Mouse (Mus musculus) spleen, embryonic (tissue): Measurements from ENCODE around the gene Itga4.

ENCODE experiments used
- CTCF ChIA-PET: fragments of 350-600 bp; sonication (Branson Sonifier 250); formaldehyde crosslinking; loops from one replicate; lab custom pipeline; 2022; lab: Charles Lee

The Itga4 gene

GRCm38 (mm10) chr2:79255192-79256000, at the start of gene Itga4:
Itga4 (plus strand) TSS chr2:79255426.
- CTCF ChIA-PET: interaction anchor here (0.6 to 1.3 kb wide), 3 partner anchors 10 to 295 kb away, joined by 3 read pairs; no protein-coding TSS in a partner anchor

GRCm38 (mm10) chr2:79206191-79206755, 49.0 kb upstream of the Itga4 start:
- CTCF ChIA-PET: no interaction called here

- CTCF ChIA-PET: no interaction called here
Measured at GRCm38 (mm10) chr2:79214982-79215381, 40.2 kb upstream of the Itga4 start.

DNA sequence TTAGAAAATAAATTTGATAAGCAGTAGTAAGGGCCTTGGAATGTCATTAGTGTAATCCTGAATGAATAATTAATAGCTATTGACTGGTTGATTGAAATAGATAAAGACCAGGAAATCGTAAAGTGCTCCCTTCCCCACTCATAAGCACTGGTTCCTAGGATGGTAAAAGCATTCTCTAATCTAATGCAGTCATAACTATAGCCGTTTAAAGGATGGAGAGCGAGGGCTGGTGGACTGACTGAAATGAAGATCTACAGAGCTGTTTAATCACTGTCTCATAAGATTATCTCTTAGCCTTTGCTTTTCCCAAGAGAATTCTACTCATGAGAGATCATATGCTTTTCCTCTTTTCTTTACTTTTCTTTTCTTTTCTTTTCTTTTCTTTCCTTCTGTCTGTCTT, 39.7 kb upstream of the Itga4 start:
- CTCF ChIA-PET: no interaction called here

DNA sequence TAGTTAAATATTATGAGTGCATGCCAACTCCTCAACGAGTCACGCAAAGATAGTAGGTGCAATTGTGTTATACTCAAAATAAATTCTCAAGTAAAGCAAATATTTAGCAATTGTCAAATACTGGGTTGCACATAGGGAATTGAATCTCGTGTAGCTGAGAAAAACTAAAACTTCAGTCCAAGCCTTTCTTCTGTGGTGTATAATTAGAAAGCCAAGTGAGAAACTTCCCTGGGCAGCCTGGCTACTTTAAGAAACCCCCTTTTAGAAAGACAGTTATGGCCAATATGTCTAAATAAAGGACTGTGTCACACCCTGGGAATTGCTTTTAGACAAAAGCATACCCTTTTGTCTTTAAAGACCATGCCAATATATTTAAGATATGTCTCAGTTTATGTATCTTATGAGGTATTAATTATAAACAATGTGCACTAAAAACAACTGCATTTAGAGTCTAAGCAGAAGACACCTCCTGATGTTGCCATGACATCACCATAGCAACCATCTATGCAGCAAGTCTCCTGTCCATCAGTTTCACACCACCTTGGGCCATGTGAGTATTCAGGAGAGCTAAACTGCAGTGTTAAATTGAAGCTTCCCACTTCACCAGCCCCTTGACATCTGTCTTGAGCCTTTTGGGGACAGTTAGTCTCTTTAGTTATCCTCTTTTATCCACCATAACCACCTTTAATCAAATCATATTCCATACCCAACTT, 30.4 kb upstream of the Itga4 start:
- CTCF ChIA-PET: no interaction called here

DNA sequence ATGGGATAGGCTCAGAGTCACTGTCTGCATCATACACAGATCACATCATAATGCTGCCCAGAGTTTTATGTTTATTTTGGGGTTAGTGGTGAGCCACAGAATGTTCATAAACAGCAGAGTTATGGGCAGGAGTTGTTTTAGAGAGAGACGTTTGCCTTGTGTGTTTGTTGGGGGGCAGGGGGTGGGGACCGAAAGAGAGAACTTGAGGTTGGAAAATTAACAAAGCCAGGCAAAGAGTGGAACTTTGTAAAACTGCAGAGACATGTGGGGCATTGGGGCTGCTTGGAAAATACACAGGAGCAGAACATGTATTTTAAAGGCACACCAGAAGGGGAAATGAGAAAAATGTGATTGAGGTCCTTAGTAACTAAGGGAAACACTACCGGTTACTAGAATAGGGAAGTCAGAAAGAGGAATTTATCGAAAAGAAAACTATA, 27.4 kb upstream of the Itga4 start:
- CTCF ChIA-PET: no interaction called here

DNA sequence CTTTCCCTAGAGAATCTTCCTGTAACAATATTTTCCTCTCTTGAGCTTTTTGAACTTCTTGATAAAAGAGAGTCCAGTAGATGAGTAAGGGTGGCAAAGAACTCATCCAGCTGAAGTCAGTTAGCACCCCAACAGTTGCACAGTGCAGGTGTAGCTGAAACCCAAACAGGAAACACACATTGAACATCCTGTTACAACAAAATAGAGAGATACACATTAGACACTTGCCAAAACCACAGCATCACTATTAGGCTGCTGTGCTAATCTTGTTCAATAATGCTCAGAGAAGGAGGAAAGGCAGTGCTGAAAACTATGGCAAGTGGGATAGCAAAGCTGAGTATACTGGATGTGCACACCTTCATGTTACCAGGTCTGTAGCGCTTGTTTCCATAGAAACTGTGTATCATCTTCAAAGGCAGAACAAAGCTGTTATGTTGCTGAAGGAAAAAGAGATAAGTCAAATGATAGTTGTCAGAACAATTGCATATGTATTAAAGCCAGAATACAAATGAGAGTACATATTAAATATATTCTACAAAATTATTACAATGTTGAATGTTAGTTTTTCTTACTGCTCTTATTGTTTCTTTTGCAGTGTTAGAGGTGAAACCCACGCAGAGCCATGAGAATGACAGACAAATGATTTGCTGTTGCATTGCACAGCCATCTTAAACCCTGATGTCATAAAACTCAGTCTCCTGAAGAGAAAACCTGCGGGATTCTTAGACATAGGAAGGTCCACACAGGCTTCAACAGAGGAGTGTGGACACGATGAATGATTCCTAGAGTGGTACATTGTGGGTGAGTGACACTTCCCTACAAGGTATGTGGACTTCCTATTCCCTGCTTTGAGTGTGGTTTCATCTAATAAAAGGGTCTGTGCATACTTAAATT, 23.9 kb upstream of the Itga4 start:
- CTCF ChIA-PET: interaction anchor here (0.6 kb wide), 1 partner anchor 485 kb away, joined by 4 read pairs; no protein-coding TSS in a partner anchor

GRCm38 (mm10) chr2:79235767-79236487, 19.3 kb upstream of the Itga4 start:
- CTCF ChIA-PET: no interaction called here

- CTCF ChIA-PET: interaction anchor here (0.7 kb wide), 1 partner anchor 144 kb away, joined by 3 read pairs; no protein-coding TSS in a partner anchor
Measured at GRCm38 (mm10) chr2:79237216-79237615, 18.0 kb upstream of the Itga4 start.

- CTCF ChIA-PET: no interaction called here
Measured at GRCm38 (mm10) chr2:79244276-79244675, 10.9 kb upstream of the Itga4 start.

DNA sequence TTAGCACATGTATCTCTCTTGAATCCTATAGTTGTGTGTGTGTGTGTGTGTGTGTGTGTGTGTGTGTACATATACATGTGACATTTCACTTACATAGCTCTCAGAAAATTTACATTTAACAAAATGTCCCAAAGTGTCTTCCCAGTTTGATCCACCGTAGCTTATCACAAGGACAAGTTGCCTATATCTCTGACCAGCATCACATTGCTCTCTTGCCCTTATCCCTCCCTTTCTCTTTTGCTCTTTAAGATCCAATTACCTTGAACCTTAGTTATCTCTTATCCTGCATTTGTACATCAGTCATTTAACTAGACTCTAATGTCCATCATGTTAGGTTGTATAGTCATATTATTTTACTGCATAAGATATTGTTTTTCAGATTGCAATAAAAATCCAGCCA, 10.5 kb upstream of the Itga4 start:
- CTCF ChIA-PET: no interaction called here

DNA sequence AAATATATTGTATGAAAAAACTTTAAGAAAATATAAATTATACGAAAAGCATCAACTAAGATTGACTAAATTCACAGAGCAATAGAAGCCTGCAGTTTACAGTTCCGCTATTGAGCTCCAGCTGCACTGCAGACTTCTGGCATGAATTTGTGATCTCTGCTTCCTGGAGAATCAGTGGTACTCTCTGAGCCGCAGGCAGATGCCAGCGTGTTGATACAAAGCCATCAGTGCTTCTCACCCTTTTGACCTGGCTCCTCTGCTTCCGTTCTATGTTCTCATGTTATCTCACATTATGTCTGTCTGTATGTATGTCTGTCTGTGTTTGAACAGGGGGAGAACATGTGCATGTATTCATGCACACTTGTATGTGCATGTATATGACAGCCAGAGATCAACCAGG, 6.9 kb upstream of the Itga4 start:
- CTCF ChIA-PET: no interaction called here

GRCm38 (mm10) chr2:79250510-79250909, 4.7 kb upstream of the Itga4 start:
- CTCF ChIA-PET: no interaction called here

DNA sequence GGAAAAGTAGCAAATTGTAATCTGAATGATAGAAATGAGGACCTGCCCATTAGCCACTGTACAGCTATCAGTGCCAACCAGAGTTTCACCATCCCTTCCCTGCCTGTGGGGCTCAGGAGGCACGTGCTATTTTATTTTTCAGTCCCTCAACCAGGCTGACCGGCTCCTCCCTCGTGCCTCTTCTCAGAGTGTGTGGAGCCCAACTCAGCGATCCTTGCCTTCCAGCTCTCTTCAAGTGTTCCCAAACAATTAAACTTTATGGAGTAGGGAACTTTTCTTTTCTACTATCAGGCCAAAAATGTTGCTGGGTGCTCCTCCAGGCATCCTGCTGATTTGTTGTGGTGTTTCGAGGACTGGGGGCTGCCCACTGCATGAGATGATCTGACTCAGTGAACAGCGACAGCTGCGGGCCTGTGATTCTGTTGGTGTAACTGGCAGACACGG, 1.4 kb upstream of the Itga4 start:
- CTCF ChIA-PET: no interaction called here

DNA sequence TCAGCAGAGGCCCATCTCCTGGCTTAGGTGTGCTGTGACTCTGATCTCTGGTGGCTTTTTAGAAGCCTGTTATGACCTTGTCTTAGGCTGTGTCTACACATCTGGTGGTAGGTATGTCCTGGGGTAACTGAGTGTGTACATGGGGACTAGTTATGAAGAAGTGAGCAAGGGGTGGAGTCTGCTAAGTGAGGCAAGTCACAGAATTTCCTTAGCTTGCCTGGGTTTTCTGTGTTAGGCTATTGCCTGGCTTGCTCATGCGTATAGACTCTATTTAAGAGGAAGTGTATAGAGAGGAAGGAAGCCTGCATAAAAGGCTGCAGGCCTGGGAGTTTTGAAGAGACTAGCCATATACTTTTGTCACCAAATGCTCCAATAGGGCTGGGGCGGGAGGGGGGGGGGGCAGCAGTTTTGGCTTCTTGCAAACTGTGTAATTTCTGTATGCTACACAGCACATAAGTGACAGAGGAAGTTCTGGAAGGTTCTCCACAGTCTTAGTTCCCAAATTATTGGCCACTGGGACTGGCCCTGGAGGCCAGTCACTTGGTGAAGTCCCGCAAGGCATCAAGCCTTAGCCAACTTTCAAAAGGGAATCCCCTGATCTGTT, 536 bp upstream of the Itga4 start:
- CTCF ChIA-PET: interaction anchor here (0.6 to 1.3 kb wide), 2 partner anchors 11 to 131 kb away, joined by 3 read pairs; no protein-coding TSS in a partner anchor

- CTCF ChIA-PET: interaction anchor here (1.2 to 1.3 kb wide), 2 partner anchors 10 to 296 kb away, joined by 3 read pairs; no protein-coding TSS in a partner anchor
Measured at GRCm38 (mm10) chr2:79256001-79256339, 744 bp downstream of the Itga4 start.

GRCm38 (mm10) chr2:79256376-79256775, 1.1 kb downstream of the Itga4 start:
- CTCF ChIA-PET: interaction anchor here (1.2 to 1.3 kb wide), 2 partner anchors 9 to 296 kb away, joined by 3 read pairs; no protein-coding TSS in a partner anchor

DNA sequence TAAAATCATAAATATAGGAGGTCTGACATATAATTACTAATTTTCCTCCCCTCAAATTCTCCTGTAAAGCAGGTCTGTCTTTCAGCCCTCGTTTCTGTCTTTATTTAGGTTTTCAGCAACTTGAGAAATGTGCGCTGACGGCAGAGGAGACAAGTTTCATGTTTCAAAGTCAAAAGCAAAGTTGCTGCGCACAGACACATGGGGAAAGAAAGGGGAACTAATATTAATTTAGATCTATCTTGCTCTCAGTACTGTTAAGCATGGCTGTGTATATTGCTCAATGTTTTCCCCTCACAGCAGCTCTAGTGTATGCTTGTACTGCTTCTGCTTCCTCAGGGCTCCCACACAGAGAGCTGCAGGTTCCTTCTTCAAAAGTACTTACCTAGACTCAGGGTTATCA, 1.7 kb downstream of the Itga4 start:
- CTCF ChIA-PET: no interaction called here

GRCm38 (mm10) chr2:79257411-79257810, 2.2 kb downstream of the Itga4 start:
- CTCF ChIA-PET: no interaction called here

DNA sequence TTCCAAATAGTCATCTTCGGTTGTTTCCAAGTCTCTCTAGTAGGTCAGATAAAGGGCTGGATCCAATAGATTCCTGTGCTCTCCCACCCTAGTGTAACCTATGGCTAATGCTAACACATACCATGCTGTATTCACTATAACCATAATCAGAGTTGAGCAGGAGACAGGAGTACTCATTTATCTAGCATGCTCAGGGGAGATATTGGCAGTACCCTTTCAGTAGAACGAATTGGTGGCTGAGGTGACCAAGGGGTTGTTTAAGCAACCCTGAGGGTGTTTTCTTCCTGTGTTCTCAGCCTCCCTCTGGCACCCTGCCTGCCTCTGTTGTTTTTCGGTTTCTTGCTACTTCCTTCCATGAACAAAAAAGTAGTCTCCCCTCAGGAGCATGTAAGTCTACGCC, 4.1 kb downstream of the Itga4 start:
- CTCF ChIA-PET: no interaction called here
